Mouse (Mus musculus): ENCODE measurements around the gene Gstp1. TPM values are rescaled to one million over a fixed set of nuclear protein-coding genes. Genes with fewer than 3 reads are reported as not detected.
"Not testable (repeated sequence)": the region's sequence is repeated elsewhere in the genome, so short reads cannot be mapped to it uniquely, and the experiment has no call there.

Gstp1 gene
- total RNA-seq, 2 experiments from 2014 or later: 395 to 398 TPM

DNA sequence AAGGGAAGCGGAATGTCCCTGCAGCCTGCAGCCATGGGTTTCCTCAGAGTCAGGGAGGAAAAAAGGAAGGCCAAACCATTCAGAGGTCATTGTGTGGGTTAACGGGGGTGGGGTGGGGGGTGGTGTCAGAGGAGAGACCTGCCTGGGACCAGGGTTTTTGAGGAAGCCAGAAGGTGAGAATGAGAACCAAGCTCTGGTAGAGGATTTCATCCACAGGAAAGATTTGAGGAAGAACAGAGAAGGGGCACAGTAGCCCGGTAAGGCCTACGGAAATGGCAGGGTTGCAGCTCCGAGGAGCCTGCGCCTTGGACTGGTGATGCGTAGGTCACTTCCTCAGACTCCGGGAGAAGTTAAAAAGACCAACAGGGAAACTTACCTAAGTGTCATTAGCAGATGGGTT, 33.0 kb upstream of the Gstp1 start:
- no peak for DNase-seq (ENCODE audit: low spot score in 2 of 2)
- Histone ChIP-seq H3K27ac (no peak overlapping the region), H3K4me3 (no peak overlapping the region)
- TF ChIP-seq CTCF (conservative IDR thresholded peaks at IDR 0.05): no peak

DNA sequence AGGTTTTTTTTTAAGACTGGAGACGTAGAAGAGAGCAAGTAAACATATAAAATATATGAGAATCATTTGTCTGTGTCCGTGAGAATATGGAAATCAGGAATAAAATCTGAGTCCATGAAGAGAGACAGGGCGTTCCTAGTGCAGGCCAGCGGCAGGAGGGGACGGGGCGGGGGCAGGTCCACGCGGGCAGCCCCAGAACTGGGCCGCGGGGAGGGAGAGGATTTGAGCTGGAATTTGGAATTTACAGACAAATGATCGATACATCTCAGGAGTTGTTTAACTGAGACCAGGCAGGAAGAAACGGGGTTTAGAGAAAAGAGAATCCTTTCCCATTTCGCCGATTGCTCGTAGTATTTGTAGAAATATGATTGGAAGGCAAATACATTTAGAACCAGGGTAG, 32.5 kb upstream of the Gstp1 start:
- H3K4me3 ChIP-seq: no peak overlapping the region
- no peak for TF ChIP-seq CTCF (conservative IDR thresholded peaks at IDR 0.05)
- H3K27ac ChIP-seq: no peak overlapping the region
- no peak for DNase-seq (ENCODE audit: low spot score in 2 of 2)

DNA sequence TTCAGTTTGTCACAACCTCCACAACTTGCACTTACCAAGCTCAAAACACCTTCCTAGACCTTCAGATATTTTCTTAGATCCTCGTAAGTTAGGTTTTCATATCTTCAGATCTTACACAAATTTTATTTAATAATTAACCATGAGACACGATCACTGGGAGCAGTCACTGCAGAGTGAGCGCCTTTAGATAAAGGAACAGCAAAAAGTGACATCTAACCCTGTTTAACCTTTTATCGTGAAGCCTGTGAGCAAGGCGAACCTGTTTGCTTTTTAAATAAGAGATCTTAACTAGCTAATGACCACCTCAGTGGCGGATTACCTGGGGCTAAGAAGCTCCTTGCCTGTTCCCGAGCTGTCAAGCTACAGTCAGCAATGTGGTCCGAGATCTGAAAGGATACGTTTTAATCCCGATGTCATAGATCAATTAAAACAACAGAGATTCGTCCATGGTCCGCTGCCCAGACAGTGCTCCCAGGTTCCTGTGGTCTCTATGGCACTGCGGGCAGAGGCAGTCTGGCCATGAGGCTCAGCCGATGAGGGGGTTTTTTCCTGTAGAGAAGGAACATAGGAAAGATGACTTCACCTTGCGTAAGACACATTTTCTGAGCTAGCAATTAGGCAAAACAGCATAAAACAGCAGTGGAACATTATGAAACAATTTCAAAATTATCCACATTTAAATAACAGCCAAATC, 31.1 kb upstream of the Gstp1 start:
- no peak for DNase-seq (ENCODE audit: low spot score in 2 of 2)
- Histone ChIP-seq H3K4me3 (no peak overlapping the region), H3K27ac (no peak overlapping the region)
- TF ChIP-seq CTCF (conservative IDR thresholded peaks at IDR 0.05): no peak

DNA sequence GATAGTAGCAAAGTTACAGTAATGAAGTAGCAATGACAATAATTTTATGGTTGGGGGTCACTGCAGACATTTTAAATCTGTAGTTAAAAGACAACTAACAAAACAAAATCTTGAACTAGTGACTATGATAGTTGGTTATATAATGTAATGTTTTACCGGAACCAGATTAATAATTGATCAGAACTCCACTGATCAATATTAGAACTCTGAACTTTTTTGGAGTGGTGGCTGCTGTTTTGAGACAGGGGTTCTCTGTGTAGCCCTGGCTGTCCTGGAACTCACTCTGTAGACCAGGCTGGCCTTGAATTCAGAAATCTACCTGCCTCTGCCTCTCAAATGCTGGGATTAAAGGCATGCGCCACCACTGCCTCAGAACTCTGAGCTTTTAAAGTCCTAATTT, 30.5 kb upstream of the Gstp1 start:
- not testable (repeated sequence) for DNase-seq (ENCODE audit: low spot score in 2 of 2); H3K4me3 ChIP-seq; H3K27ac ChIP-seq

DNA sequence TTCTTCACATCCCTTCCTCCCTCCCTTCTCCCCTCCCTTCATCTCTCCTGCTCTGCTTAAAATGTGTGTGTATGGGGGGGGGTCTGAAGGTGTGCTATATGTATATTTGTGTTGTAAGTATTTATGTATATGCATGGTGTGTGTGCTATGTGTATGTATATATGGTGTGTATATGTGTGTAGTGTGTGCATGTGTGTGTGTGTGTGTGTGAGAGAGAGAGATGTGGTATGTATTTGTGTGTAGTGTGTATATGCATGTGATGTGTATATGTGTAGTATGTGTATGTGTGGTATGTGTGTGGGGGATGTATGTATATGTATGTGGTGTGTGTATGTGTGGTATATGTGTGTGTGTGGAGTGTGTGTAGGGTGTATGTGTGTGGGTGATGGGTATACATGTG, 29.1 kb upstream of the Gstp1 start:
- DNase-seq (ENCODE audit: low spot score in 2 of 2): no peak
- no peak overlapping the region for H3K4me3 ChIP-seq
- TF ChIP-seq CTCF (conservative IDR thresholded peaks at IDR 0.05): no peak
- no peak overlapping the region for H3K27ac ChIP-seq

DNA sequence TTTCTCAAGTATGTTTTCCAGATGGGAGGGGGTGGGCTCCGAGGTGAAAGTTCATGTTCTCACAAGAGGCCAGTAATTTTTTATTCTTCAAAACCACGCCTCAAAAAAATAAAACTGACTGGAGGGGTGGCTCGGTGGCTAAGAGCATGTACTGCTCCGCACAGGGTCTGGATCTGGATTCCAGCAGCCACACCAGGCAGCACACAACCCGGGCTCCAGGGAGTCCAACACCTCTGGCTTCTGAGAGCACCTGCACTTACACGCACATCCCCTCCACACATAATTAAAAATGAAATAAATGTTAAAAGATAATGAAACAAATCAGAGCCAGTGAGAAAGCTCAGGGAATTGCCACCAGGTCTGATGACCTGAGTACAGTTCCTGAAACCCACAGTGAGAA, 28.5 kb upstream of the Gstp1 start:
- Histone ChIP-seq H3K27ac (no peak overlapping the region), H3K4me3 (no peak overlapping the region)
- TF ChIP-seq CTCF (conservative IDR thresholded peaks at IDR 0.05): no peak
- DNase-seq (ENCODE audit: low spot score in 2 of 2): no peak

DNA sequence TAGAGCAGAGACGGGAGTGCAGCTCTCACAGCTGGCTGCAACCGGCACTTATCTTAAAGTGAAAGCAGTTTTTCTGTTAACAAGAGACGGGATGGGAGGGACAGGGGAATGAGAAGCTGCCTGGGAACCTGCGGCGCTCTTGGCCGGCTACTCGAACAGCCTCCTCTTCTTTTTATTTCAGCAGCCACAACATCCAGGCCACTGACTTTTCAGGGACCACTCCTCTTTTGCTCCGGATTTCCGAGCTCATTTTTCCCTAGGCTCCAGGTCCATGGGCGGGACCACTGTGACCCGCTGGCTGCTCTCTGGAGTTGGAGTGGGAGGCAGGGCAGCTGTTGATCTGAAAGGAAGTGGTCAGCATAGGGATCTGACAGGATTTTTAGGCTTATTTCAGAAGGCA, 26.7 kb upstream of the Gstp1 start:
- not testable (repeated sequence) for H3K27ac ChIP-seq; H3K4me3 ChIP-seq; DNase-seq (ENCODE audit: low spot score in 2 of 2)

DNA sequence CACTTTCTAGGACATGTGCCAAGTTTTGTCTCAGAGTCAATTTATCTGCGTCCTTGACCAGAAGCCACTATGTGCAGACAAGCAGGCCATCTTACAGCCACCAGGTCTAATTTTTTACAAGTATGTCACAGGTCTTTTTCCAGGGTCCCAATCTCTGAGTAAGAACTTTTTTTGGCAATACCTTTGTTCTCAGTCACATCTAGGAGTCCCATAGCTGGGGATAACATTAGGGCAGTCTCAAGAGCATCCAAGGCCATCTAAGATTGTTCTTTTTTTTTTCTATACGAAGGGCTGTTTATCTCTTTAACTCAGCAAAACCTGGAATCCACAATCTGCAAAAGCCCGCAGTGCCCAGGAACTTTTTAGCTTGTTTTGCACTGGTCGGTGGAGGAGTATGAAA, 25.6 kb upstream of the Gstp1 start:
- not testable (repeated sequence) for H3K27ac ChIP-seq; H3K4me3 ChIP-seq; DNase-seq (ENCODE audit: low spot score in 2 of 2)

DNA sequence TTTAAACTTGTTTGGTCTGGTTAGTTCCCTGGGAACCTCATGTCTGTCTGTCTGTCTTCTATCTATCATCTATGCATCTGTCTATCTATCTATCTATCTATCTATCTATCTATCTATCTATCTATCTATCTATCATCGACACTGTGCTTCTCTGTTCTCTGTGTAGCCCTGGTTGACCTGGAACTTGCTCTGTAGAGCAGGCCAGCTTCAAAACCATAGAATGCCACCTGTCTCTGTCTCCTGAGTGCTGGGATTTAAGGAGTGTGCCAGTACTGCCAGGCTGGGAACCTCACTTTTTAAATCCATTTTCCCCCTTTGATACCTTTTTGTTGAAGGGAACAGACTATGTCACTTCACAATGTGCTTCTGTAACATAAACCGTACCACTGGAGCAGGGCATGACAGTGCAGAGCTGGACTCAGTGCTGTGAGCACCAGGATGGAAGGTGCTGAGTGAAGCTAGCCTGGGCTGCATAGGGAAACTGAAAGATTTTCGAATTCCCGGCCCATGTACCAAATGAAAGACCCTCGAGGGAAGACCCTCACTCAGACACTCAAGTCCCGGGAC, 23.2 kb upstream of the Gstp1 start:
- H3K27ac ChIP-seq: no peak overlapping the region
- H3K4me3 ChIP-seq: no peak overlapping the region
- no peak for TF ChIP-seq CTCF (conservative IDR thresholded peaks at IDR 0.05)
- DNase-seq (ENCODE audit: low spot score in 2 of 2): no peak

DNA sequence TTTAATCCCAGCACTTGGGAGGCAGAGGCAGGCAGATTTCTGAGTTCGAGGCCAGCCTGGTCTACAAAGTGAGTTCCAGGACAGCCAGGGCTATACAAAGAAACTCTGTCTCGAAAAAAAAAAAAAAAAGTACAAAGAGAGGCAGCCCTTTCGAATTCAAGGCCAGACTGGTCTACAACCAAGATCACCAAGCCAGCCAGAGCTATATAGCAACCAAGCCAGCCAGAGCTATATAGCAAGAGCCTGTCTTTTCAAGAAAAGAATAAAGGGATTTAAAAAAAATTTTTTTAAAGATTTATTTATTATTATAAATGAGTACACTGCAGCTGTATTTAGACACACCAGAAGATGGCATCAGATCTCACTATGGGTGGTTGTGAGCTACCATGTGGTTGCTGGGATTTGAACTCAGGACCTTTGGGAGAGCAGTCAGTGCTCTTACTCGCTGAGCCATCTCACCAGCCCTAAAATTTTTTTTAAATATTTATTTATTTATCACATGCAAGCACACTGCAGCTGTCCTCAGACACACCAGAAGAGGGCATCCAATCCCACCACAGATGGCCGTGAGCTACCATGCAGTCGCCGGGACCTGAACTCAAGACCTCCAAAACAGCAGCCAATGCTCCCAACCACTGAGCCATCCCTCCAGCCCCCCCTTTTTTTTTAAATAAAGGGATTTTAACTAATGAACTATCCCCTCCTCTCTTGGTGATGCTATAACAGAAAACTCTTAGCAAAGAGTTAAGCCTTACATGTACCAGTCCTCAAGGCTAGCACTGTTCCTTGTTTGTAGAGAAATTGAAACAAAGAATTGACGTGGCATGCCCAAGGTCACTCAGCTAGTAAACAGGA, 22.5 kb upstream of the Gstp1 start:
- not testable (repeated sequence) for H3K27ac ChIP-seq; DNase-seq (ENCODE audit: low spot score in 2 of 2); H3K4me3 ChIP-seq

DNA sequence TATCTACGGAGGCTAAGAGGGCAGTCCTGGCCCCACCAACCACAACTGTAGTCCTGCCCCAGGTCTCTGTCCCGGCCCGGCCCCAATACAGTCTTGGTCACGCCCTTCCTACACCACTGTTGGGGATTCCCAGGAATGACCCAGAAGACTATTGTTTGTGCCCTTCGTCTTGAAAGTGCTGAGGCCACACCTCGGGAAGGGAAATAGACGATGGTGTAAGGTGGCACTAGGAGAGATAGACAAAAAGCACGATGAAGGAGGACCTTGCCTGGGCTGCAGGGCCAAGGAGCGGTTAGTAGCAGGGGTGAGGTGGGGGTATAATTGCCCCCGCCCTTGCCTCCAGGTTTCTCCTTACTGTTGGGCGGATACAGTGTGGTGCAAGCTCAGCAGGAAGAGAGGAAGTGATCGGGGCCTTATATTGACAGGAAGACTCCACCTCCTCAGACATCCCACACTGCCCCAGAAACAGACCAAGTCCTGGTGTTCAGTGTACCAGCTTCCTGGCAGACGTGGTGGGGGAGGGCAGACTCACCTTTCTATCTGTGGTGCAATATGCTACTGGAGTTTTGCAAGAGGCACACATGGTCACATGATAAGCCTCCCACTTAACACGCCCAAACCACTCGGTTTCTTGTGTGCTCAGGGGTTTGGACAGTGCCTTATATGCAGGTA, 21.4 kb upstream of the Gstp1 start, which contains the start of gene Gstp3:
Gene Gstp3 (minus strand): TSS at position 501 of the 672 bp plus-strand sequence.
- DNase-seq (ENCODE audit: low spot score in 2 of 2): no peak
- no peak for TF ChIP-seq CTCF (conservative IDR thresholded peaks at IDR 0.05)

DNA sequence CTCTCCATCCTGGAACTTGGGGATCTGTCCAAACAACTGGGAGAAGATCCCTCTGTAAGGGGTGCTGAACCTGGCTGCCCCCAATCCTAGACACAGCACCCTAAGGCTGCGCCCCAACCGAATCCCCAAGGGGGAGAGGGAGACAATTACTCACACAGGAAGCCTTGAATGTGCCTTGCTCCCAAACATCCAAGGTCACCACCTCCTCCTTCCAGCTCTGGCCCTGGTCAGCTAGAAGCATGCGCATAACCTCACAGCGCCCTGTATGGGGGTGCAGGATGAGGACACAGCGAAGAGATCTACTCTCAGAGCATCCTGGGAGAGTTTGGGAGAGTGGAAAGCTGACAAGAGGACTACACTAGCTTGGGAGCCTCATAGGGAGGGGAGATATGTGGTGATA, 20.8 kb upstream of the Gstp1 start:
- TF ChIP-seq CTCF (conservative IDR thresholded peaks at IDR 0.05): no peak
- H3K27ac ChIP-seq: no peak overlapping the region
- no peak for DNase-seq (ENCODE audit: low spot score in 2 of 2)

More for the DNA sequence above, 21.4 kb upstream of the Gstp1 start, which contains the start of gene Gstp3:
- Histone ChIP-seq H3K27ac (no peak within 1 kb of the TSS), H3K4me3 (no peak within 1 kb of the TSS)

DNA sequence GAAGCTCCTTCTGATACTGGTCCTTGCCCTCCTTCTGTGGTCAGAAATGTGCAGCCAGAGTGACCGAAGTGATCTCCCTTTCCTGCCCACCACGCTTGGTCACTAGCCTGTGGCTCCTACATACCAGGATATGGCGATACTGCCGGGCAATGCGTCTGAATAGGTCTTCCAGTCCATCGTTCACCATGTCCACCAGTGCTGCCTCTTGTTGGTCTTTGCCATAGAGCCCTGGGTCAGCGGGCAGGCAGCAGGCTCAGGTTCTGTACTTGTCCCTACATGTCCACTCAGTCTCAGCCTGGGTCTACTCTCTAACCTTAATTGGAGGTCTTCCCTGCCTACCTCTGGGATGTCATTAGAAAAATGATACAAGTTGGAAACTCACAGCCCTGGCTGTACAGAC, 20.2 kb upstream of the Gstp1 start:
- Histone ChIP-seq H3K4me3 (no peak overlapping the region), H3K27ac (no peak overlapping the region)
- TF ChIP-seq CTCF (conservative IDR thresholded peaks at IDR 0.05): no peak
- no peak for DNase-seq (ENCODE audit: low spot score in 2 of 2)

More for the DNA sequence above, 20.8 kb upstream of the Gstp1 start:
- no peak overlapping the region for H3K4me3 ChIP-seq

Data from layer of hippocampus, adult 2 months (tissue).